Mouse (Mus musculus) spleen, postnatal 4 days (tissue): ENCODE data around the gene Tagln2.

ENCODE experiments used
- DNase-seq, 2 experiments: peaks; one replicate each; pipeline ENCODE4 v3.0.0; 2022; ENCODE audit warnings: low spot score in 2 of 2

Tagln2 gene

DNA sequence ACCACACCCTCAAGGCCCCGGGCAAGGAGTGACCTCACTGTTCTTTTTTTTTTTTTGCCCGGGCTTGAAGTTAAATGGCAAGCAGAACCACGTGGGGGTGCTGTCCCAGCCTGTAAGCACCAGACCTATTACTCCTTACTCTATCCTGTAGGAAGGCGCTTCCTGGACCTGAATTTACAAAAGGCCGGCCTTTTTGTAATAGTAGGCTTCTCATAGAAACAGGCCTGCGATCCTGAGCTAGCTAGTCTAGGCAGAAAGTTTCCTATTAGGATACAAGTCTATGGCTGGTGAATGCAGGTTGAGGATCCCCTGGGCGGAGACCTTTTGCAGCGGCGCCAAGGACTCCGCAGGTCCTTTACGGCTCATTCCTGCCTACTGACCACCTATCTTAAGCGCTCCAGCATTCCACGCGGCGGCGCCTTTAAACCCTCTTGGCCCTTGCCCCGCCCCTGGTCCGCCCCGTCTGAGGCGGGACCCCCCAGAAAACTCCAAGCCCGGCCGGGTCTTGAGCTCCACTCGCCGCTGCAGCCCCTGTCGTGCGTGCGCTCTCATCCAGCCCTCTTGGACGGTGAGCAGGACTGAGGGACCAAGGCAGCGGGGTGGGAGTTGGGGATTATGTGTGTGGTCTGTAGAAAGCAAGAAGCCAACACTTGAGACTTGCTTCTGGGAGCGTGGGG lies at the start of gene Tagln2:
Gene Tagln2, plus strand, starts transcription at position 283 of the 677 bp plus-strand sequence.
- DNase-seq: peak; percentile 70 to 83

DNA sequence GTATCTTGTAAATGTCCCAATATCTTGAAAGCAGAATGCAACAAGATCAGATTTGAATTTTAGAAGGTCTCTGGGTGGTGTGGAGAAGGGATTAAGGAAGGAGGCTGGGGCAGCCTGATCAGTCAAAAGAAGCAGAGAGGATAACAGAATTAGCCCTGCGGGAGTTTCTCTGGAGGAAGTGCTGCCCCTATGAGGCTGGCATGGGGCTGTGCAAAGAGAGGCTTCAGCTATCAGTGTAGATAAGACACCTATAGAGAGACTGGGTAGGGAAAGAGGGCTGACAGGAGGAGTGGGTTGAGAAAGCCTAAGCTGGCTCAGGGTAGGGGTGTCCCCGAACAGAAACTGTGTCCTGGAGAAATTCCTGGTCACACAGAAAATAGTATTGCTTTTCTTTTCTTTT lies 49.6 kb upstream of the Tagln2 start:
- DNase-seq: no peak

DNA sequence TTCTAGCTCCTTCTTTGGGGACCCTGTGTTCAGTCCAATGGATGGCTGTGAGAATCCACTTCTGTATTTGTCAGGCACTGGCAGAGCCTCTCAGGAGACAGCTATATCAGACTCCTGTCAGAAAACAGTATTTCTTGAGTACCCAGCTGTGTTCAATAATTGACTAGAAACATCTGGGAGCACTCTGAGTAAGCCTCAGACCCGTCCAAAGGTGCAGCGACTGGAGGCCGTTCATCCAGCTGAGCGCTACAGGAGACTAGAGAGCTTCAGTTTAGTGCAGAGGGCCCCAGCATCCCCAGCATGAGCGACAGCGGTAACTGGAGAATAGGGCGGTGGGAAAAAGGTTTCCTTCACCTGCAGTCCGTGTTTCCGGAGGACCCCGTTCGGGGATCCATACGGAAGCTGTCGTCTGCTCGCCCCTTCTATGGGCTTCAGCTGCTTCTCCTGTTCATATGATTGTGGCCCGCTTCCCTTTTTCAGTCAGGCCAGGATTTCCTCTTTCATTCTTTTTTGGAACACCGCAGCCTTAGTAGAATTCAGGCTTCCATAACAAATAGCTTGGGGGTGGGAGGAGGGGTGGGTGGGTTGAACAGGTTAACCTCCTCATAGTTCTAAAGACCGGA lies 48.9 kb upstream of the Tagln2 start:
- no peak for DNase-seq

DNA sequence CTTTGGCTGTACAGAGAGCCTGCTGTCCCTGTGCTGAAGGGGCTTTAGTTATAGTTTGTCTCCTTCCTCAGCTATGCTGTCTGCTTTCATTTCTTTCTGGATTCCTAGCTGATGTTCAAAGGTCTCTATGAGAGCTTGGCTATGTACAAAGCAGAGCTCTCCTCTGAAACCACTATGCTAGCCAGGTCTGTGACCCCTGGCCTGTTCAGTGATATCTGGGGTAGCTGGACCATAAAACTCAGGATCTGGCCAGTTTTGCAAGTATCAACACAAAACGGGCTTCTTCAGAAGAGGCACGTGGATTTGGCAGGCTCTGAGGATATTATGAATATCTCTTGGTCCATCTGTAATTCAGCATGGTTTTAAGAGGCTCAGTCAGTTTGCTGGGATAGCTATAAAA lies 46.9 kb upstream of the Tagln2 start:
- DNase-seq: no peak

DNA sequence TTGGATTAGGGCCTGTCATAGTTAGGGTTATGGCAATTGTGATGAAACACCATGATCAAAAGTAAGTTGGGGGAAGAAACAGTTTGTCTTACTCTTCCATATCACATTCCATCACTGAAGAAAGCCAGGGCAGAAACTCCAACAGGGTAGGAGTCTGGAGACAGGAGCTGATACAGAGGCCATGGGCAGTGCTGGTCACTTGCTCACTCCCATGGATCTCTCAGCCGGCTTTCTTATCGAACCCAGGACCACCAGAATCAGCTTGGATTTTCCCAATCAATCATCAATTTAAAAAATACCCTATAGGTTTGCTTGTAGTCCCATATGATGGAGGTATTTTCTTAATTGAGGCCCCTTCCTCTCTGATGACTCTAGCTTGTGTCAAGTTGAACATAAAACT lies 46.0 kb upstream of the Tagln2 start:
- no peak for DNase-seq

DNA sequence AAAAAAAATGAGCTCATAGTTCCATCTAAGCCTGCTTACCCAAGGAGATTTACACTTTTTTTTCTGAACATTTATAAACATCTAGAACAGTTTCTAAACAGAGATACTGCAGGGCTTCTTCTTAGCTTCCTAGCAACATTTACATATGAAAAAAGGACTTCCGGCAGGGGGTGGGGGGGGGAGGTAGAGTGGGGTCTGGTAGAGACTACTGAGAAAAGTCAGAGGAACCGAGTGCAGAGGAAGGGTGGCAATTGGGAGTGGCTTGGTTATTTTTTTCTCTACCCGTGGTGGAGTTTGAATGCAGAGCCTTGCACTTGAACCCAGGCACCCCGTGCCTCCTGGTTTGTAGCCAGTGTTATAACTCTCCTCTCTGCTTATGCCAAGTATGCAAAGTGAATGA lies 44.4 kb upstream of the Tagln2 start:
- no peak for DNase-seq

DNA sequence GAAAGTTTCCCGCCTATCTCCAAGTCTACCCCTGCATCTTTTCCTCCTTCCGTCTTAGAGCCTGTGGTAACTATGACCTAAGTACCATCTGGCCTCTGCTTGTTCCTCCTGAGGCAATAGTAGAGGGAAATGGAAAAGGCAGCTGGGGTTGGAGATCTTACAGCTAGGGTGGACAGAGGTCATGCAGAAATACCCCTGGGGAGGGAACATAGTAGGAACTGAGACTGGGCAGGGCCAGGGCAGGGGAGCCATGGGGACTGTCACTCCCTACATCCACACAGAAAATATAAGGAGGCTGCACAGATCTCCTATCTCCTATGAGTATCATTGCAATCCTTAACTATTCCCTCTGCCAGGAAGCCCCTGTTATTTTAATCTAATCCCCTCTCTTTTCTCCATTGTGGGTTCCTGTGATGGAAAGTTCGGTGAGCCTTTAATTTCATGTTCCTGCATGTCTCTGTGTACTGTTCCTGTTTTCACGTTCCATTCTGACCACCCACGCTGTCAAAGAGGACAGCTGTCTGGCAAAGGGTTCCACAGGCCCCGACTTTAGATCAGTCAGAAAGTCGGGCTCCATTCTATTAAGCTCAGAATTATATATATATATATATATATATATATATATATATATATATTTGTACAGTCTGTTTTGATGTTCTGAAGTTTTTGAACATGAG lies 43.7 kb upstream of the Tagln2 start:
- DNase-seq: no peak

DNA sequence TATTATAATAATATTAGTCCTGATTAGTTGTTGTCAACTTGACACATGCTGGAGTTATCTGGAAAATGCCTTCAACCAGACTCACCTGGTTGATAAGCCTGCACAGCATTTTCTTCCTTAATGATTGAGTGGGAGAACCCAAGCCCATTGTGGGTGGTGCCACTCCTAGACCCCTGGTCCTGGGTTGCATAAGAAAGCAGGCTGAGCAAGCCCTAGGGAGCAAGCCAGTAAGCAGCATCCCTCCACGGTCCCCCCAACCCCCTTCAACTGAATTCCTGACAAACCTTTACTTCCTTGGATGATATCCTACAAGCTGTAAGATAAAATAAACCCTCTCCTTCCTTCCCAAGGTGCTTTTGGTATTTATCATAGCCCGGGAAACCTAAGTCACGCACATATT lies 42.7 kb upstream of the Tagln2 start:
- DNase-seq: no peak

DNA sequence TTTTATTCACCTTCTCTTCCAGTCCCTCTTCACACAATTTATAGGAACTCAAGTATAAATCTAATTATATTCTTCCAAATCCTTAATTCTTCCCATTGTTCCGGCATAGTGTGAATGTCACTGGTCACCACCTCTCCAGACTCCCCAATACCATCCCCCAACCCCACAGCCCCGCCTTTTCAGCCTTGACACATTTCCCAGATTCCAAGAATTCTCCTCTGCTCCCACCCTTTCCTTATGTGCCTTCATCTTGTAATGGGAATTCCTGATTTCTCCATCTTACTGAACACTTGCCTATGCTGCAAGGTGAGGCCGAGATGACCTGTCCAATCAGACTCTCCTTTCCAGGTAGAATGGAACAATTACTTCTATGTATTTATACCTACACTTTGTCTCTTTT lies 41.8 kb upstream of the Tagln2 start:
- no peak for DNase-seq

DNA sequence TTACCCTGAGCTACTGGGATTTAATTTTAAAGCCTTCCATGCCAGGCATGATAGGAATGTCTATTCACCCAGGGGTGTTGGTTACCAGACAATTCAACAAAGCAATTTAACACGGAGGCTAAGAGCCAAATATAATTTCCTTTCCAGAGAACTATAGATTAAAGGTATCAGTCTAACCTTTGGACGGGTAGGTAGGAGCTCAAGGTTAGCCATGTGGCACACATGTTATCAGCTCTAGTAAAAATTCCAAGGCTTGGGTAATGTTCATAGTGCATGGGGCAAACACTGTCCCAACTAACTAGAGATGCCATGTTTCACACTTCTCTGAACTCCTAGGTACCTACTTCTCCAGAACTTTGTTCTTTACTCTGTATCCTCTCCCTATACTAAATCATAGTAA lies 38.2 kb upstream of the Tagln2 start:
- DNase-seq: no peak

DNA sequence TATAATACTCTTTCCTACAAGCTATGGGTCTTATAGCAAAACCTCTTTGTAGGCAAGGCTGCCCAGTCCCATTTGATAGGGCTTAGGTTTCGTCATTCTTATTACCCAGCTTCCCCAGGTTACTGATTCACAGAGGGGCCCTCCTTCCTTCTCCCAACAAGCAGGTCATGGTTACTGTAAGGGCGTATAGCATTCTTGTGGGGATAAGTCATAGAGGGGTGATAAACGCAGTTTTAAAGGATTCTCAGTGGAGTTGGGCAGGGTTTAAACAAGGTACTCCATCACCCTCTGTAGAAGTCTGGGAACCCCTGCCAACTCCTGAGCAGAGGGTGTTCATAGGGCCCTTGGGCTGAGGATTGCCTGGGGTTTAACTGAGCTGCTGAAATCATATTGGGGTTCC lies 37.3 kb upstream of the Tagln2 start:
- no peak for DNase-seq

DNA sequence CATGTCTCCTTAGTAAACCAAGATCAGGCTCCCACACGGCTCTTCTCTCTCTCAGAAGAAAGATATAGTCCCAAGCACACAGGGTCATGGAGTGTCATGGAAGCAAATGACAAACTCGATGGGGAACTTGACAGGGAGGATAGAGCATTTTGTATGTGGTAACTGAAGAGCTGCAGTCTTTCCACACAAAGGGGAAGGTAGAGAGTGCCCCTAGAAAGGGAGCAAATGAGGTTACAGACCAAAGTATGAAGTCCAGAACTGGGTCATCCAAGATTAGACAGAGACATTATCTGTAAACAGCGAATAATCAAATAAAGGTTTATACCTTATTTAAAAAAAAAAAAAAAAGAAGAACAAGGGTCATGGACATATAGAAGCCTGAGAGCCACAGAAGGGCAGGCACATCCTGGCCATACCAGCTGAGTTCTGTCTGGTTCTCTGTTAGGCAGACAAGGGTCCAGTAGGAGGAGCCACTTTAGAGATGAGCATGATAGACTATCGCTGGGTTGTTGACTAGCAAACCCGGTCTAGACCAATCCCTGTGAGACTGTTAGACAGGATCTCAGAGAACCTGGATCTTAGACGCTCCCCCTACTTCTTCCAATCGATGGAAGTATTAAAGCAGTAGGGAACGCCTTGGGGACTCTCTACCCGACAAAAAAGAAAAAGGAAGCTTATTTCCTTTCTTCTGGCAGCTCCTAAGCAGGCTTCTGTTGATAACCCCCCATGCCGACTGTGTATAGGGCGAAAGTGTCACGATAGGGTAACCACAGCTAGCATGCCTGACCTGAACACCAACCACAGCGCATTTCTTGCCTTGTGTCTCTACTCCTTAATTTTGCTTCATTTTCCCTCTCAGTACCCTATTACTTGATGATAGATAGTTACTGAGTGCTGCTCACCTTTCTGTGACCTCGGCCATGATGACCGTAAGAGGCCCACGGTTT lies 36.2 kb upstream of the Tagln2 start:
- DNase-seq: no peak

DNA sequence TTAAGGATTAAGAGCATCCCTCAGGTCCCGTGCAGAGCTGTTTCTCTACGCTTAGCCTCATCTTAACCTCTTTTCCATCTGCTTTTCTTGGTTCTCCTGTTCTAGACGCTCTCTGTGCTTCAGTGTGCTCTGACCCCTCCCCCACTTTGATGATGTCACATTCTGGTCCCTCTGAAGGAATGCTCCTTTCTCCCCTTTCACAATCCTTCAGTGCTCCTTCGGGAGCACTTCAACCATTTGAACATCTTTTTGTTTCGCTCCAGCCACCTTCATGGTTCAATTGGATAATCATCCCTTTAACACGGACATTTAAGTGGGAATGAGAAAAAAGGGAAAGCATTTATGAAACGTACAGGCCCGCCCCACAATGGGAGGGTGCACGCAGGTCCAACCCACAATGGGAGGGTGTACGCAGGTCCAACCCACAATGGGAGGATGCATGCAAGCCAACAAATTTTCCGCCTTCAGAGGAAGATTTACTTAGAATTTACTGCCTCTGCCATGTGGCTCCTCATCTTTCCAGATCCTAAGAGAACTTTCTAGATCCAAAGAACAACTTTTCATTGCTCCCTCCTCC lies 31.5 kb upstream of the Tagln2 start:
- DNase-seq: no peak

DNA sequence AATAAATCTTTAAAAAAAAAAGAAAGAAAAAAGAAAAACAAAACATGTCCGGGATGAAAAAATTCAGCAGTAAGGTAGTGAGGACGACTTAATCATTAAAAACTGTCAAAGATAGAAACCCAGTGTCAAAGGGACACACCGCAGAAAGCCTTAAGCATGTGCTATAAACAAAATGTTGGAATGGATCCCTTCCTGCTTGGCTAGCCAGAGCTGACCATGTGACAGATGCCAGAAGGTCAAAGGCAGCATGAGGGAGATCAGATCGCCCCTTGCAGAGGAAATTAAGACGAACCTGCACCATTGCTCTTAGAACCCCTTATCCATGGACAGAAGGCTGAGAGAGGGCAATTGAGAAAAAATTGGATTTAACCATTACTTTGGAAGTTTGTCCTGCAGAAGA lies 30.5 kb upstream of the Tagln2 start:
- DNase-seq: no peak

DNA sequence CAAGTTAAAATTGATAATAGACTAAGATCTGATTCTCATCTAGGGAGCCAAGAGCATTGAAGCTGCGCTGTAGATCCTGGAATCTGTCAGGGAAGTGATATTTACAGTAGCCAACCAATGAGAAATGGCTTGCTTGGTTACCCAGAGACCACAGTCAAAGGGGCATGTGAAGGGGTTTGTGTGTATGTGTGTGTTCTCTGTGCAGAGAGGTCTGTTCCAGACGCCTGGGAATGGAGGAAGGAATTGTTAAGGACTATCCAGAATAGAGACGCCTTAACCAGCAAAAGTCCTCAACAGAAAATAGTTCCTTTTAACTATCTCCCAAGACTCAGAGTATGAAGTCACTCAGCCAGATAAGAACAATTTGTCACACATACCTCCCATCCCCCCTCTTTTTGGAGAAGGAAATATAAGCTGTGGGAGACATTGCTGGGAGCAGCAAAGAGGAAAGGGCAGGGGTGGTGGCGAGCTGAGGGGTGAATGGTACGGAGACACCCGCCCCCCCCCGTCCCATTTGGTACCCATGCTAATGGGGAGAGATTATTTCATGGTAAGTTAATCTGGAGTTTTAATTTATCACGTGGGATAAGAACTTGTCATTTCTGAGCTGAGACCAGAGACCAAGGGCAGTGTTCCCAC lies 29.9 kb upstream of the Tagln2 start:
- DNase-seq: no peak

DNA sequence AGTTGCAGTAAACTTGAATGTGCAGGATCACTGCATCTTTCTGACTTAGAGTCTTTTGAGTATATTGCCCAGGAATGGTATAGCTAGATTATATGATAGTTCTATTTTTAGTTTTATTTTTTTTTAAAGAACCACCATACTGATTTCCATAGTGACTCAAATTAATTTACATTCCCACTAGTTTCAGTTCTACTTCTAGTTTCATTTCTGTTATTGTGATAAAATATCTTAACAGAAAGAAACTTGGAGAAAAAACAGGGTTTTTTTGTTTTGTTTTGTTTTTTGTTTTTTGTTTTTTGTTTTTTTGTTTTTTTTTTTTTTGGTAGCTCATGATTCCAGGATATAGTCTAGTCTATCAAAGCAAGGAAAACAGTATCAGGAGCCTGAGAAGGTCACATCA lies 26.9 kb upstream of the Tagln2 start:
- DNase-seq: no peak

DNA sequence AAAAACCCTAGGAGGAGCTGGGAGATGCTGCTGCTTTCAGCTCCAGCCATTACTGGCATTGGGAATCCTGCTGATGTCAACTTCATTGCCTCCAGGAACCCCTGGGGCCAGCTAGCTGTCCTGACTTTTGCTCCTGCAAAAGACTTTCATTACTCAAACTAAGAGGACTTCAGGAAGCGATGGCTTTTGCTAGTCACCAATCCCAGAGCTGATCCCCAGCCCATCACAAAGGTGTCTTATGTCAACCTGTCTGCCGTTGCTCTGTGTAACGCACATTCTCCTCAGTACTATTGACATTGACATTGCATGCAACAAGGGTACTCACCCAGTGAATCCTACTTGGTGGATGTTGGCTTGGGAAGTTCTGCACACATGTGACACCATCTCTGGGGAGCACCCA lies 25.7 kb upstream of the Tagln2 start:
- DNase-seq: peak in 1 of 2 experiments; percentile 46

DNA sequence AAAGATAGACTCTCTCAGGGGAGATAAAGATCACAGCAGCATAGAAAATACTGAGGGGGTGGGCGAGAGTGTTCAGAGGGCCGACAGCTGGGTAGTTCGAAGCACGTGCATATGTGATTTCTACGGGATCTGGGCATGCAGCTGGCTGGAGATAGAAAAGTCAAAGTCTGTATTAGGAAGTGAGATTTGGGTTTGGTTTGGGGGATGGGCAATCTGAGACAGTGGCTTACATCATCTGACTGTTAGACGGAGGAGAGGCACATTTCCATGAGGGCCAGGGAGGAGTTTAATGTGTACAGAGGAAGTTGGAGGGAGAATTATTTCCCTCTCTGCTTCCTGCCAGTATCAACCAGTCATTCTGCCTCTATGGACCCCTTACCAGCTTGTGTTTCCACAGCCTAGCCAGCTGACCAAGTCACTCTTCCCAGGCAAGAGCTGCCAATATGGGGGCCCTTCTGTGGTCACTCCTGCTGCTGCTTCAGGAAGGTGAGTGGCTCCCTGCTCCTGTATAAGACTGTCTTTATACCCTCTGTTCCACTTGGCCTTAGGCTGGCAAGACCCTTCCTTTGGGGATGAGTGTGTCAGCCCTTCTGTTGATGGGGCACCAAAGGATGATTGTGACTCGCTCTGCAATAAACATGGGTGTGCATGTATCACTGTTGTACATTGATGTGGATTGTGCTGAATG lies 24.6 kb upstream of the Tagln2 start, which contains the start of gene Slamf9:
Gene Slamf9, plus strand, starts transcription at position 305 of the 688 bp plus-strand sequence.
- peak in 1 of 2 experiments; percentile 57 for DNase-seq

DNA sequence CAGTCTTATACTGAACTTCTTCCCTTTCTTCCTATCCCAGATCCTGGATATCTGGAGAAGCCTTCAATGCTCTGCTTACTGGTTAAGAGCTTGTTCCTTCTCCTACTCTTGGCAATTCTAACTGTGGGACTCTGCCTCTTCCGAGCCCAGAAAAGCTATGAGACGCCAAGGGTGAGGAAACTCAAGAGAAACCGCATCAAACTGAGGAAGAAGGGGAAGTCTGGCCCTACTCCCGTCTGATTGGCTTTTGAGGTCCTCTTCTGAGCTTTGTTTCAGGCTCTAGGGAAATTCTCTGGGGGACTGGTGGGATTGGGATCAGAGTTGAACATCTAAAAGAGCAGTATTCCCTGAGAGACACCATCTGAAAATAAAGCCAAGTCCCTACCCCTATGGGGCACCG lies 21.8 kb upstream of the Tagln2 start:
- DNase-seq: no peak

DNA sequence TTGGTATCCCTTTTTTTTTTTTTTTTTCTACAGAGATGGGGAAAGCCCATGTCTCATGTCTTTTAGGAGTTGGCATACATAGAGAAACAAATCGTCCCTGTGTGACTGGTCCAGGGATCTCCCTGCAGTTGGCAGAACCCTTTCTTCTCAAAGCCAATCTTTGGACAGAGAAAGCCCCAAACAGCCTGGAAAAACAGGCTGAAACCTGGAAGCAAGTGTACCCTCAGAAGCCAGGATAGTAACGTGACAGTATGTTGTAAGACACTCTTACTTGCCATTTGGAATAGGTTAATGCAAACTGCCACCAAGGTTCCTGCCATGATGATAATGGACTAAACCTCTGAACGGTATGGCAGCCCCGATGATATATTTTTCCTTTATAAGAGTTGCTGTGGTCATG lies 19.5 kb upstream of the Tagln2 start:
- no peak for DNase-seq

DNA sequence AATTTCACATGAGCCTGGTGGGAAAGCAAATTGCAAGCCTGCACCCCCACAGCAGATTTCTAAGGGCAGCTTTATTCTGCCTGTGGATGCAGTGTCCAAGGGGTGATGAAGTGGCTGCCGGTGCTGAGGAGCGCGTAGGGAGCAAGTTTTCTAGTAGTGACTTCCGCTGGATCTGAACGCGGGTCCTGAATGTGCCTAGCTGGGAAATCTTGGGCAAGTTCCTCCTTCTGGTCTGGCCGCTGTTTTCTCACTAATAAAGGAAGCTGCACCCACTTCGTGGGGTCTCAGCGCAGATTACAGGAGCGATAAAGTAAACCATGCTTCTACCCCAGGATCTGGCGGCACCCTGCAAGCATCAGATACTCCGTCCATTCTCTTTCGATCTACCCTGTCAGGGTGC lies 18.7 kb upstream of the Tagln2 start:
- peak in 1 of 2 experiments; percentile 61 for DNase-seq
